Mouse (Mus musculus) gastrocnemius, postnatal 25 days (tissue): ENCODE results near the gene 9930111J21Rik2. TPM values are rescaled to one million over a fixed set of nuclear protein-coding genes. Genes with fewer than 3 reads are reported as not detected.

Source experiments
- total RNA-seq, 2 experiments: library from RNA; stranded (reverse); gene quantifications; 1 replicate in 1 of 2; 2 replicates in 1 of 2; pipeline ENCODE4 v1.2.3; 2021

9930111J21Rik2 gene
- total RNA-seq, 2 experiments from 2014 or later: 1.2 to 1.5 TPM

Other genes with a start within 250 kb of the 9930111J21Rik2 start
- 10 to 100 TPM; 15.5 to 19.3 TPM for gene Trim41, start 233.9 kb downstream of the 9930111J21Rik2 start, total RNA-seq
- 10 to 100 TPM; 57.3 to 57.9 TPM for gene Trim7, start 225.1 kb downstream of the 9930111J21Rik2 start, total RNA-seq
- gene Gm12184, start 224.6 kb downstream of the 9930111J21Rik2 start, total RNA-seq: 1 to 10 TPM in 1 of 2 experiments, under 1 TPM in 1; 0.67 to 3.2 TPM
- gene Irgm1, start 179.6 kb downstream of the 9930111J21Rik2 start, total RNA-seq: 10 to 100 TPM in 1 of 2 experiments, 1 to 10 TPM in 1; 9.0 to 11.1 TPM
- gene Gm5431, start 149.0 kb downstream of the 9930111J21Rik2 start, total RNA-seq: under 1 TPM; 0.21 to 0.36 TPM
- gene Psme2b, start 105.1 kb downstream of the 9930111J21Rik2 start, total RNA-seq: 1 to 10 TPM; 1.3 to 1.4 TPM
- gene Olfr56, start 72.4 kb downstream of the 9930111J21Rik2 start, total RNA-seq: not detected
- 1 to 10 TPM in 1 of 2 experiments, under 1 TPM in 1; 0.96 to 1.6 TPM for gene 9930111J21Rik1, start 71.8 kb downstream of the 9930111J21Rik2 start, total RNA-seq
- under 1 TPM; 0.15 to 0.19 TPM for gene Gm12185, start 59.0 kb downstream of the 9930111J21Rik2 start, total RNA-seq
- gene Tgtp1, start 57.1 kb downstream of the 9930111J21Rik2 start, total RNA-seq: 1 to 10 TPM in 1 of 2 experiments, under 1 TPM in 1; 0.86 to 1.2 TPM
- gene Tgtp2, start 13.0 kb upstream of the 9930111J21Rik2 start, total RNA-seq: under 1 TPM; 0.28 to 0.38 TPM
- 1 to 10 TPM in 1 of 2 experiments, under 1 TPM in 1; 0.56 to 1.1 TPM for gene Ifi47, start 25.3 kb upstream of the 9930111J21Rik2 start, total RNA-seq
- not detected for gene Olfr1396, start 63.6 kb upstream of the 9930111J21Rik2 start, total RNA-seq
- gene Olfr1395, start 91.0 kb upstream of the 9930111J21Rik2 start, total RNA-seq: not detected
- gene Olfr1394, start 103.1 kb upstream of the 9930111J21Rik2 start, total RNA-seq: not detected
- gene Btnl9, start 135.9 kb upstream of the 9930111J21Rik2 start, total RNA-seq: 1 to 10 TPM; 1.6 to 3.5 TPM
- 10 to 100 TPM; 20.3 to 22.8 TPM for gene Zfp62, start 152.1 kb upstream of the 9930111J21Rik2 start, total RNA-seq
- 10 to 100 TPM; 33.7 to 33.9 TPM for gene Mgat1, start 192.9 kb upstream of the 9930111J21Rik2 start, total RNA-seq
- under 1 TPM in 1 of 2 experiments, not detected in 1; 0.08 TPM for gene Olfr1393, start 227.1 kb upstream of the 9930111J21Rik2 start, total RNA-seq
- gene Olfr1392, start 234.0 kb upstream of the 9930111J21Rik2 start, total RNA-seq: not detected